Mouse (Mus musculus) brain, embryonic 14.5 days (tissue): ENCODE results near the gene Gm11172.

ENCODE experiments used
- CTCF ChIP-seq: fragments of 200-500 bp; IDR thresholded peaks from 2 replicates; pipeline ENCODE4 v1.5.1; 2012; ENCODE audit warnings: inconsistent platforms, mild to moderate bottlenecking, moderate library complexity, borderline replicate concordance; ENCODE audit not compliant: insufficient read depth, insufficient read length; ENCODE audit errors: extremely low read depth
- POLR2A ChIP-seq: fragments of 200-500 bp; IDR thresholded peaks from 2 replicates; pipeline ENCODE4 v1.6.1; 2012; ENCODE audit warnings: mild to moderate bottlenecking, inconsistent platforms, borderline replicate concordance; ENCODE audit not compliant: poor library complexity, insufficient read depth, insufficient read length, severe bottlenecking; ENCODE audit errors: extremely low read depth

- TF ChIP-seq CTCF, result no peak
- no peak for TF ChIP-seq POLR2A
These were observed 15.2 kb downstream of the Gm11172 start for GRCm38 (mm10) chr16:10827766-10828460.
